Mouse (Mus musculus): ENCODE data around the gene Gm6096. TPM values are rescaled to one million over a fixed set of nuclear protein-coding genes. Genes with fewer than 3 reads are reported as not detected.

The Gm6096 gene
- total RNA-seq, 2 experiments from 2014 or later = not detected

- intact Hi-C loops (cut with DNase I) = no loop called here
- DNase-seq (ENCODE audit: low spot score in 2 of 2) = no peak
These were observed 40.4 kb downstream of the Gm6096 start for GRCm38 (mm10) chr7:34291265-34291664.

- no peak for DNase-seq (ENCODE audit: low spot score in 2 of 2)
- intact Hi-C loops (cut with DNase I) = no loop called here
These were observed 41.8 kb downstream of the Gm6096 start for GRCm38 (mm10) chr7:34292633-34293032.

- intact Hi-C loops (cut with DNase I) = no loop called here
- no peak for DNase-seq (ENCODE audit: low spot score in 2 of 2)
These were observed 45.3 kb downstream of the Gm6096 start for GRCm38 (mm10) chr7:34296124-34296523.

GRCm38 (mm10) chr7:34298818-34299217 lies 48.0 kb downstream of the Gm6096 start:
- no peak for DNase-seq (ENCODE audit: low spot score in 2 of 2)
- intact Hi-C loops (cut with DNase I) = no loop called here

Other genes with a start within 250 kb of the Gm6096 start
- not detected for gene Scgb2b27, start 237.1 kb upstream of the Gm6096 start, total RNA-seq (2021)
- not detected for gene Scgb1b27, start 229.6 kb upstream of the Gm6096 start, total RNA-seq (2021)
- not detected for gene Scgb1b30, start 155.6 kb upstream of the Gm6096 start, total RNA-seq (2021)
- gene Wtip, start 117.8 kb upstream of the Gm6096 start, total RNA-seq (2021) = 10 to 100 TPM; 10.2 to 12.1 TPM
- gene Uba2, start 81.4 kb upstream of the Gm6096 start, total RNA-seq (2021) = 10 to 100 TPM; 81.0 to 81.1 TPM
- 10 to 100 TPM; 22.8 to 25.4 TPM for gene Pdcd2l, start 54.4 kb upstream of the Gm6096 start, total RNA-seq (2021)
- 100 to 1,000 TPM; 676 to 689 TPM for gene Gpi1, start 20.7 kb upstream of the Gm6096 start, total RNA-seq (2021)
- gene 4931406P16Rik, start 62.5 kb downstream of the Gm6096 start, total RNA-seq (2021) = 10 to 100 TPM; 40.2 to 49.3 TPM
- 10 to 100 TPM; 70.2 to 72.7 TPM for gene Lsm14a, start 142.3 kb downstream of the Gm6096 start, total RNA-seq (2021)

Data from left cerebral cortex, postnatal 14 days (tissue).